Mouse (Mus musculus) bone marrow macrophage, adult 2 months (primary cell): ENCODE results near the gene Eef2kmt.

Experiments
- CTCF ChIP-seq: IDR thresholded peaks from 2 replicates; pipeline ENCODE4 v1.5.1; 2012; ENCODE audit warnings: low read depth, mild to moderate bottlenecking, low read length, moderate library complexity
- POLR2A ChIP-seq: IDR thresholded peaks from 2 replicates; pipeline ENCODE4 v1.6.1; 2012; ENCODE audit warnings: mild to moderate bottlenecking, low read depth, low read length, borderline replicate concordance

DNA sequence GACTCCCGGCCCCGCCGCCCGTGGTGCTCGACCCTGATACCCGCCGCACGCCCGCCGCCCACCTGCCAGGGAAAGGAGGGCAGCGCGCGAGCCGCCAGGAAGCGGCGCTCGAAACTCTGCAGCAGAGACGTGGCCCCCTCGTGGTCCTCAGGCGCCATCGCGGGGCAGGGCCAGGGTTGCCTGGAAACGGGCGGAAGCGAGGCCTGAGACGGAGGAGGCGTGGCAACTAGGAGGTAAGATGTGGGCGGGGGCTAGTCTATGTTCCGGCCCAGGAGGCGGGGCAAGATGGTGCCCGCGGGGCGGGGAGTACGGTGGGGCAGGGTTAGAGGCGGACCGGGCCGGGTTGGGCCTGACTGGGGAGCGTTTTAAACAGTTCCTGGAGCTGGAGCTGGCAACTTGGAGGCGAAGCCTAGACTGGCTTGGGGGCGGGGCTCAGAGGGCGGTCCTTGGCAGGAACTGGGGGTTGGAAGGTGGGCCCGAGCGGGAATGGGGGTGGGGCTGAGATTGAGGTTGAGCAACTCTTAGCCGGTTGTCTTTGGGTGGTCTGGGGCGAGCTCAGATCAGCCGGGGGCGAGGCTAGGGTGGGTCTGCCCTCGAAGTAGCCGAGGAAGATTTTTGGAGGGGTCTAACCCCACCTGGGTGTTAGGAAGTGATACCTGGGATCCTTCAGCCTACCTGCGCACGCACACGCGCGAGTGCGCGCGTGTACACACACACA is at the start of gene Eef2kmt:
- no peak for TF ChIP-seq POLR2A
- no peak for TF ChIP-seq CTCF
